ENCODE assay signal across 15 mouse cellular contexts in genomic region chr5:85915000-85915399, GRCm38 (mm10).
"Had no signal": no experiment of that assay in that cellular context is flagged by ENCODE, and none has a peak within 500 bp of the region (broad histone marks: within the 10 kb centered on the region; RNA-seq: fewer than 3 reads in every experiment).

No protein-coding gene starts in this region.

- H3K4me3 ChIP-seq: limb, embryonic 15.5 days; liver, embryonic 13.5 days; megakaryocyte, embryonic 14.5 days; midbrain, embryonic 15.5 days; neural tube, embryonic 12.5 days had no signal

- DNase-seq: kidney, adult 9 months; kidney, postnatal 4 days; liver, embryonic 13.5 days; lung, adult 18-20 months; retina, postnatal 1 day; right cerebral cortex, postnatal 4 days; spleen, adult 18-20 months; thymus, adult 2 months; thymus, postnatal 25 days had no signal

- H3K27ac ChIP-seq: kidney, postnatal 0 days; limb, embryonic 15.5 days; liver, embryonic 13.5 days; midbrain, embryonic 15.5 days; neural tube, embryonic 12.5 days had no signal

- ATAC-seq: intestine, postnatal 0 days; midbrain, embryonic 15.5 days had no signal
